Comparison of ENCODE assay signal across 21 mouse cellular contexts in genomic region chr2:170852337-170852736, GRCm38 (mm10).
DNase-seq lines count a peak whose midpoint lies in the region; ATAC-seq and TF ChIP-seq lines count a peak whose summit lies in the region.
"Had no signal": no experiment of that assay in that cellular context is flagged by ENCODE, and none has a peak within 500 bp of the region (broad histone marks: within the 10 kb centered on the region; RNA-seq: fewer than 3 reads in every experiment).

No protein-coding gene starts in this region.

- no peak overlapping the region for H3K9ac ChIP-seq in heart, adult 2 months (ENCODE audit: low read depth, low read length)
- H3K9ac ChIP-seq in heart, embryonic 12.5 days = no peak overlapping the region
- H3K9ac ChIP-seq in heart, embryonic 15.5 days = no peak overlapping the region
- H3K9ac ChIP-seq: forebrain, embryonic 13.5 days; hindbrain, embryonic 12.5 days; hindbrain, embryonic 15.5 days had no signal

- intact Hi-C loops in heart, adult 2 months (cut with DNase I) = no loop called here
- intact Hi-C loops in heart, postnatal 36 days (cut with DNase I) = loop anchor here (5.0 kb wide), 1 partner anchor 120 kb away; the partner anchor contains the start of gene Dok5

- no peak for TF ChIP-seq CTCF in heart, adult 2 months (IDR thresholded peaks at IDR 0.05)

- H3K4me1 ChIP-seq in heart, adult 2 months (ENCODE audit: control insufficient read depth, insufficient read depth, low read length) = peaks cover 2% of the 10 kb centered on the region; the same call in 1 of the 2 replicates
- H3K4me1 ChIP-seq in heart, embryonic 12.5 days (replicated peaks) = peaks cover 24% of the 10 kb centered on the region
- peaks cover 19% of the 10 kb centered on the region for H3K4me1 ChIP-seq in heart, embryonic 15.5 days (replicated peaks)

- TF ChIP-seq EP300 in heart, adult 2 months (IDR thresholded peaks at IDR 0.05; ENCODE audit: insufficient read depth, low read depth, low read length) = no peak

- 53% methylated on average over 6 of the region's 6 CpGs for WGBS in heart, adult 2 months
- WGBS in heart, embryonic 12.5 days = 66% methylated on average over 6 of the region's 6 CpGs
- 50% methylated on average over 6 of the region's 6 CpGs for WGBS in heart, embryonic 15.5 days

- no peak overlapping the region for H3K4me2 ChIP-seq in heart, embryonic 12.5 days
- no peak overlapping the region for H3K4me2 ChIP-seq in heart, embryonic 15.5 days
- H3K4me2 ChIP-seq: forebrain, embryonic 13.5 days; hindbrain, embryonic 12.5 days; hindbrain, embryonic 15.5 days had no signal

- no peak for DNase-seq in heart, adult 2 months
- DNase-seq in heart, postnatal 4 days = no peak
- DNase-seq in heart, postnatal 36 days = no peak
- no peak for DNase-seq in heart, adult 8-10 months (ENCODE audit: low spot score)
- DNase-seq: adrenal gland, adult 8-10 months; adrenal gland, postnatal 36 days; cerebellum, adult 18-20 months; cerebellum, adult 9-10 months; cerebellum, postnatal 14 days; gastrocnemius, postnatal 10 days; gastrocnemius, postnatal 36 days; kidney, adult 2 months had no signal

- peaks cover 4% of the 10 kb centered on the region for H3K9me3 ChIP-seq in heart, embryonic 12.5 days (replicated peaks)
- no peaks in the 10 kb centered on the region for H3K9me3 ChIP-seq in heart, embryonic 15.5 days (replicated peaks)
- H3K9me3 ChIP-seq: hindbrain, embryonic 12.5 days; hindbrain, embryonic 15.5 days had no signal

- ATAC-seq in heart, embryonic 12.5 days (ENCODE audit: insufficient number of reproducible peaks, low FRiP score) = no peak
- no peak for ATAC-seq in heart, embryonic 15.5 days (replicated peaks; ENCODE audit: insufficient number of reproducible peaks, insufficient read depth, low FRiP score, low read depth)
- ATAC-seq: activated CD4-positive, CD25-positive, alpha-beta regulatory T cell, adult 4 months; forebrain, embryonic 13.5 days; forebrain, embryonic 16.5 days; intestine, postnatal 0 days had no signal

- no peaks in the 10 kb centered on the region for H3K36me3 ChIP-seq in heart, adult 2 months (ENCODE audit: control insufficient read depth, insufficient read depth, low read length)
- no peaks in the 10 kb centered on the region for H3K36me3 ChIP-seq in heart, embryonic 12.5 days
- H3K36me3 ChIP-seq in heart, embryonic 15.5 days = no peaks in the 10 kb centered on the region
- H3K36me3 ChIP-seq: forebrain, embryonic 10.5 days; hindbrain, embryonic 12.5 days; hindbrain, embryonic 15.5 days had no signal

- peak overlapping the region; percentile 41 for H3K27ac ChIP-seq in heart, adult 2 months
- peak overlapping the region; percentile 66 for H3K27ac ChIP-seq in heart, embryonic 12.5 days (ENCODE audit: poor library complexity, severe bottlenecking)
- peak overlapping the region; percentile 67 for H3K27ac ChIP-seq in heart, embryonic 15.5 days
- H3K27ac ChIP-seq: forebrain, embryonic 10.5 days; forebrain, embryonic 13.5 days; hindbrain, embryonic 12.5 days; hindbrain, embryonic 15.5 days had no signal

- H3K79me2 ChIP-seq in heart, adult 2 months (replicated peaks; ENCODE audit: control insufficient read depth, insufficient read depth, low read length) = no peaks in the 10 kb centered on the region

- TF ChIP-seq POLR2A in heart, adult 2 months (IDR thresholded peaks at IDR 0.05; ENCODE audit: insufficient read depth, low read depth, low read length) = no peak

- H3K4me3 ChIP-seq in heart, adult 2 months = no peak overlapping the region
- no peak overlapping the region for H3K4me3 ChIP-seq in heart, embryonic 12.5 days
- no peak overlapping the region for H3K4me3 ChIP-seq in heart, embryonic 15.5 days
- H3K4me3 ChIP-seq: forebrain, embryonic 10.5 days; forebrain, embryonic 13.5 days; hindbrain, embryonic 12.5 days; hindbrain, embryonic 15.5 days had no signal

- no peaks in the 10 kb centered on the region for H3K27me3 ChIP-seq in heart, adult 2 months (ENCODE audit: control insufficient read depth, insufficient read depth, low read length)
- H3K27me3 ChIP-seq in heart, embryonic 12.5 days (replicated peaks) = no peaks in the 10 kb centered on the region
- H3K27me3 ChIP-seq in heart, embryonic 15.5 days = no peaks in the 10 kb centered on the region
- H3K27me3 ChIP-seq: forebrain, embryonic 13.5 days; hindbrain, embryonic 12.5 days; hindbrain, embryonic 15.5 days had no signal
